Mouse (Mus musculus) spleen, adult 2 months (tissue): ENCODE results near the gene Nup107.

Experiments
- CTCF ChIP-seq: fragments of 200-500 bp; IDR thresholded peaks from 2 replicates; pipeline ENCODE4 v1.5.1; 2011; ENCODE audit warnings: mild to moderate bottlenecking, inconsistent platforms; ENCODE audit not compliant: insufficient read depth, insufficient read length, insufficient replicate concordance; ENCODE audit errors: extremely low read depth
- POLR2A ChIP-seq: fragments of 200-500 bp; IDR thresholded peaks from 2 replicates; pipeline ENCODE4 v1.6.1; 2011; ENCODE audit warnings: low read depth, low read length, inconsistent platforms

- TF ChIP-seq CTCF (no peak), POLR2A (no peak)
These were observed 52.9 kb downstream of the Nup107 start for GRCm38 (mm10) chr10:117739648-117739948.
